Mouse (Mus musculus) neutrophil, adult 65 days (primary cell): ENCODE results near the gene Wdr17. TPM values are rescaled to one million over a fixed set of nuclear protein-coding genes. Genes with fewer than 3 reads are reported as not detected.

ENCODE experiments used
- total RNA-seq: library from RNA; stranded (reverse); gene quantifications from 2 replicates; pipeline ENCODE4 v1.2.4, GENCODE M21; 2023

Wdr17 gene
- not detected in 2 replicates for total RNA-seq

DNA sequence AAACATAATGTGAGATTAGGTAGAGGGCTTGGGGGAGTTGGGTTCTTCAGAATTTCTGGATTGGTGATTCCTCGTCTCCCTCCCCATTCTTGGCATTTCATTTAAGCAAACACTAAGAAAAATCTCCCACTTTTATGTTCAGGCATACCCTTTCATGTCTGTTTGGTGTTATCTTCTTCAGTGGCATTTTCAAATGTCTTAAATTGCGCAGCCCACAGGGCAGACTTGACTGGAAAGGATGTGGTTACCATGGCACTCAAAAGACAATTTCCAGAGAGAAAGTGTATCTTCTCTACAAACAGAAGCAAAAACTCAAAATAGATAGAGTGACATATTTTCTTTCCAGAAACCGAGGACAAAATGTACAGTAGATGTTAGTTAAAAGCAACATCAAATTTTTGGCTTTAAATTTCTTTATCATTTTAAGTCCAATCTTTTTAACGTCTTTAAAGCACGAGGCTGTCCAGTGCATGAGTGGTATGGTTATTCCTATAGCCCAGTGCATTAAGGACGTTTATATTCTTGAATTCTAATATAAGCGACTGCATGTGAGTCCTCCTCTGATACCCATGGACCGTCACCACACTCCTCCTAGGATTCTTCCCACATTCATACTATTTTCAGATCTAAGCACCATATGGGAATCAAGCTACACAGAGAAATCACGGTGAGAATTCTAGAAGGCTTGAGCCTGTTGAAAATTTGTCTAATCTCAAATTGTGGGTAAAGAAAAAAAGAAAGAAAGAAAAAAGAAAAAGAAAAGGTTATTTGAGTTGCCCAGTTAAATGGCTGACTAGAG, at the start of gene Wdr17:
TSS of gene Wdr17 (minus strand) at position 198 of the 799 bp plus-strand sequence.

DNA sequence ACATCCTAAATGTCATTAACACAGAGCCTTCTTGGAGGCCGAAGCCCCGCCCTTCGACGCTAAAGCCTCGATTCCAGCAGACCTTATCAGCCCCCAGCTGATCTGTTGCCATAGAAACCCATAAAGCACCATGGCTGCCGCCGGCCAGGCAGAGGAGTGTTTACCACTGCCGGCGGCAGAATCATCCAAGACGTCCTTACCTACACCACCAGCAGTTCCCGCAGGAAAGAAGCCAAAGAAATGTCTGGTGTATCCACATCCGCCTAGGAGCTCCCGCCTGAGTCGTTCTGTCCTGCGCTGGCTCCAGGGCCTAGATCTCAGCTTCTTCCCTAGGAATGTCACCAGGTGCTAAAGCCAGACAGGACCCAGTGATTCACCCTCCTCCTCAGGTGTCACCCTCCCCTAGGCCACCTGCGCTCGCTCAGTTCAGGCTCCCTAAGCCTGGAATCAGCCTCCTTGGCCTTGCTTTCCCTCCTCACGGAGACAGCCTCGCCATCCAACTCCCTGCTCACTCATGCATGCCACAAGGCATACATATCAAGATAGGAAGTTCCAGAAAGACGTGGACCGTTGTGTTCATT, 286.2 kb downstream of the Wdr17 start, which contains the start of gene Spata4:
TSS of gene Spata4 (plus strand) at position 111 of the 581 bp plus-strand sequence.

Other genes with a start within 250 kb of the Wdr17 start
- gene Gpm6a, start 67.7 kb upstream of the Wdr17 start, total RNA-seq, result 0.22 TPM in 1 of 2 replicates, not detected in the other